Mouse (Mus musculus) megakaryocyte, embryonic 14.5 days (primary cell): ENCODE data around the gene Olfr549.

Experiments
- FLI1 ChIP-seq: IDR thresholded peaks from 2 replicates; pipeline ENCODE4 v1.6.1; 2012; ENCODE audit warnings: low read length, inconsistent platforms, mixed read lengths
- GATA1 ChIP-seq: IDR thresholded peaks from 3 replicates; pipeline ENCODE4 v1.6.1; 2012; ENCODE audit warnings: mixed read lengths, low read length, inconsistent platforms, borderline replicate concordance

DNA sequence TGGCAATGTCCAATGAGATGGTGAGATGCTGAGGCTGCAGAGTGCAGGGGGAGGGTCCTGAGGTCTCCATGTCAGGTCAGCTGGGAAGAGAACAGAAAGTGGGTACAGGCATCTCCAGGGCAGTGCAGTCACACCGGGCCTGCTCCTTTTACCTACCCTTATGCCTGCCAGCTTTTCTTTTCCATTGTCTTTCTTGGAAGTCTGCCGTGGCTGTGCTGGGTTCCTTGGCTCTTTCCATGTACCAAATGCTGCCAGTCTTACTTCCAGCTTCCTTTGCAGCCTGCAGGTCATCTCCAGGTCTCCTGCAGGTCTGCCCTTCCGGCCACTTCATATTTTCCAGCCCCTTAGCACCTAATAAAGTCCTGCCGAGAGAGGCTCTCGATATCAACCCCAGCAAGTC is 47.7 kb upstream of the Olfr549 start:
- TF ChIP-seq GATA1 (no peak), FLI1 (no peak)
